Mouse (Mus musculus) heart, adult 2 months (tissue): ENCODE results near the gene Sptbn4. TPM values are rescaled to one million over a fixed set of nuclear protein-coding genes. Genes with fewer than 3 reads are reported as not detected.

Experiments used
- DNase-seq, 2 experiments: peaks; one replicate each; pipeline ENCODE4 v3.0.0; 2021
- H3K27ac ChIP-seq: fragments of 200-600 bp; 2 replicates; pipeline ENCODE4 v1.8.1; 2022
- H3K27me3 ChIP-seq: fragments of 200-500 bp; 2 replicates; pipeline ENCODE4 v1.6.1; 2012; ENCODE audit warnings: mild to moderate bottlenecking, low read length, inconsistent platforms, mixed read lengths; ENCODE audit not compliant: control insufficient read depth, insufficient read depth
- H3K36me3 ChIP-seq: fragments of 200-500 bp; 2 replicates; pipeline ENCODE4 v1.6.1; 2012; ENCODE audit warnings: low read length, inconsistent platforms; ENCODE audit not compliant: control insufficient read depth, insufficient read depth
- H3K4me1 ChIP-seq: fragments of 200-500 bp; 2 replicates; pipeline ENCODE4 v1.6.1; 2011; ENCODE audit warnings: low read length; ENCODE audit not compliant: control insufficient read depth, insufficient read depth
- H3K4me3 ChIP-seq: fragments of 200-600 bp; 2 replicates; pipeline ENCODE4 v1.8.1; 2022
- H3K79me2 ChIP-seq: fragments of 200-500 bp; replicated peaks from 2 replicates; pipeline ENCODE4 v1.6.1; 2012; ENCODE audit warnings: mild to moderate bottlenecking, inconsistent platforms, low read length, moderate library complexity, mixed read lengths; ENCODE audit not compliant: control insufficient read depth, insufficient read depth
- H3K9ac ChIP-seq: fragments of 200-500 bp; 2 replicates; pipeline ENCODE4 v1.6.1; 2012; ENCODE audit warnings: low read depth, mild to moderate bottlenecking, control low read depth, inconsistent platforms, low read length, mixed read lengths
- CTCF ChIP-seq: fragments of 200-600 bp; IDR thresholded peaks from 2 replicates; pipeline ENCODE4 v1.8.1; 2022; ENCODE audit warnings: antibody characterized with exemption, mild to moderate bottlenecking, moderate library complexity
- EP300 ChIP-seq: fragments of 200-500 bp; IDR thresholded peaks from 2 replicates; pipeline ENCODE4 v1.6.1; 2011; ENCODE audit warnings: low read depth, low read length, control low read depth; ENCODE audit not compliant: insufficient read depth
- POLR2A ChIP-seq: fragments of 200-500 bp; IDR thresholded peaks from 2 replicates; pipeline ENCODE4 v1.6.1; 2011; ENCODE audit warnings: mild to moderate bottlenecking, low read depth, low read length, control low read depth; ENCODE audit not compliant: insufficient read depth
- WGBS: fragments of 180-500 bp; shearing (Covaris S2); methylation state at CpG from one replicate; pipeline ENCODE4 v1.1.7; 2018; 5-methylcytosine and 5-hydroxymethylcytosine counted together
- intact Hi-C: fragments of 180-260 bp; cut with DNase I; formaldehyde crosslinking; loops from one replicate; pipeline ENCODE4 v1.15.1; 2025
- polyA plus RNA-seq: library from polyadenylated mRNA; depleted of rRNA; stranded (reverse); fragments of >200 nt; gene quantifications from 2 replicates; pipeline ENCODE4 v1.2.3, GENCODE M21; 2012
- total RNA-seq, 2 experiments: library from RNA; stranded (reverse); gene quantifications; 2 replicates each; pipeline ENCODE4 v1.2.3; 2021

The Sptbn4 gene
- total and polyA plus RNA-seq, 3 experiments, result 0.18 to 0.23 (median 0.20) TPM

DNA sequence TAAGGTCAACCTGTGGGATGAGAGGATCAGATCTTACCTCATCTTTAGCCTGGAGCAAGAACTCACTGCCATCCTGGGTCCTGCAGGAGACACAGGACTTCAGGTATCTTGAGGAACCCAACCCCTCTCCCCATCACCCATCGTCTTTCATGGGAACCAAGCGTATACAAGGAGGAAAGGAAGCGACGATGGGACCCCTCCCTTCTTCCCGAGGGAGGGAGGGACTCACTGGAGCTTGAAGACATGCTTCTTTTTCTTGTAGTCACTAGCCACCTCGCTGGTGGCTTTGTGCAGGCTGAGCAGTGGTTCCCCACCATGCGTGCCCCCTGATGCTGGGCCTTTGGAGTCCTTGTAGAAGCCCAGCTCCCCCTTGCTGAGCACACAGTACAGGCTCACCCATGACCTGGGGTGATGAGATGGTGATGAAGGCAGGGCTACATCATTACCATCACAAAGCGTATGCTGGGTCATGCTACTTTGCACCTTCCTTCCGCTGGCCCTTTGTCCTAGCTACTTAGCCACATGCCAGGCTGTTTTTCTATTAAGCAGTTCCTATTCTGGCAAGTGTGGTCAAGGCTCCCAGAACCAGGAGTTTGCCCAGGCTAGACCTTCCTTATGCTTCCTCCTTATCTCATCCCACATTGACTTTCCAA lies 87.7 kb downstream of the Sptbn4 start:
- TF ChIP-seq EP300, result no peak
- 83% methylated on average over 9 of the region's 9 CpGs for WGBS
- Histone ChIP-seq H3K79me2 (no peaks in the 10 kb centered on the region), H3K4me1 (peaks cover 5% of the 10 kb centered on the region), H3K9ac (no peak overlapping the region), H3K36me3 (no peaks in the 10 kb centered on the region), H3K4me3 (no peak overlapping the region), H3K27ac (no peak overlapping the region), H3K27me3 (peaks cover 10% of the 10 kb centered on the region)
- intact Hi-C loops, result loop anchor here (2.0 to 10.0 kb wide), 3 partner anchors 23 to 315 kb away; partner anchors contain the start of genes Blvrb, Ltbp4, Map3k10 and Sptbn4
- no peak for DNase-seq

DNA sequence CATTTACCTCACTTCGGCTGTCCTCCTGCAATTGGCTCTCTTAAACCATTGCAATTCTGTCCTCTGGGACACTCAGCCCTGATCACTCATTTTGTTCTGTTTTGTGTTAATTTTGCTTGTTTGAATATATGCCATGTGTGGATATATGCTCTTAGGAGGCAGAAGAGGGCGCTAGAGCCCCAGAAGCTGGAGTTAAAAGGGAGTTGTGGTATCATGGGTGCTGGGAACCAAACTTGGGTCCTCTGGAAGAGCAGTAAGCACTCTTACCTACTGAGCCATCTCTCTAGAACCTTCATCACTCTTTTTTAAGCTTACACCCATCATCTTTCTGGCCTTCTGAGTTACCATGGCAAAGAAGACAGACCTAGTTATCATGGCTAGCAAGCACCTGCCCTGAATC lies 88.3 kb downstream of the Sptbn4 start:
- no peak overlapping the region for H3K4me3 ChIP-seq
- H3K27ac ChIP-seq, result no peak overlapping the region
- no peaks in the 10 kb centered on the region for H3K79me2 ChIP-seq
- intact Hi-C loops, result loop anchor here (5.0 to 10.0 kb wide), 2 partner anchors 88 to 316 kb away; partner anchors contain the start of genes Blvrb, Map3k10 and Sptbn4
- no peaks in the 10 kb centered on the region for H3K36me3 ChIP-seq
- H3K27me3 ChIP-seq, result peaks cover 4% of the 10 kb centered on the region
- no peak overlapping the region for H3K9ac ChIP-seq
- peaks cover 5% of the 10 kb centered on the region for H3K4me1 ChIP-seq
- no peak for TF ChIP-seq CTCF
- TF ChIP-seq POLR2A, result no peak
- TF ChIP-seq EP300, result no peak
- WGBS, result 61% methylated on average over 2 of the region's 2 CpGs
- DNase-seq, result no peak

DNA sequence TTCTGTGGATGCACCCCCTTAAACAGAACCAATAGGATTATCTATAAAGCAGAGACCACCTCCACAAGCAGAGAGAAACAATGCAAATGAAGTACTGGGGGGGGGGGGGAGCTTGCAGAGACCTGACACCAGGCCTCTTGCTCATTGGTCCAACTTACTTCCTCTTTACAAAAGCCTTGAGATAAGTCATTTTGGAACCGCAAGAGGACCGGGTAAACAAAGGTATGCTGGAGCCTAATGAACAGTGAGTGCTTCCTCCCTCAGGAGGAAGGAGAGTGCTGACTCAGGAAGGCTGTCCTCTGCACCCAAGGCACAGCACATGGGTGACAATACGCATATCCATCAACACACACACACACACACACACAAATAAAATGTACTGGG lies 89.9 kb downstream of the Sptbn4 start:
- Histone ChIP-seq H3K4me3 (no peak overlapping the region), H3K36me3 (no peaks in the 10 kb centered on the region), H3K27ac (no peak overlapping the region; the same call in 1 of the 2 replicates), H3K79me2 (no peaks in the 10 kb centered on the region), H3K27me3 (no peaks in the 10 kb centered on the region), H3K4me1 (peaks cover 5% of the 10 kb centered on the region), H3K9ac (no peak overlapping the region)
- no peak for DNase-seq
- intact Hi-C loops, result loop anchor here (5.0 to 10.0 kb wide), 2 partner anchors 90 to 317 kb away; partner anchors contain the start of genes Blvrb, Map3k10 and Sptbn4
- TF ChIP-seq POLR2A, result no peak
- TF ChIP-seq EP300, result no peak
- TF ChIP-seq CTCF, result no peak
- WGBS, result 28% methylated on average over 3 of the region's 3 CpGs

DNA sequence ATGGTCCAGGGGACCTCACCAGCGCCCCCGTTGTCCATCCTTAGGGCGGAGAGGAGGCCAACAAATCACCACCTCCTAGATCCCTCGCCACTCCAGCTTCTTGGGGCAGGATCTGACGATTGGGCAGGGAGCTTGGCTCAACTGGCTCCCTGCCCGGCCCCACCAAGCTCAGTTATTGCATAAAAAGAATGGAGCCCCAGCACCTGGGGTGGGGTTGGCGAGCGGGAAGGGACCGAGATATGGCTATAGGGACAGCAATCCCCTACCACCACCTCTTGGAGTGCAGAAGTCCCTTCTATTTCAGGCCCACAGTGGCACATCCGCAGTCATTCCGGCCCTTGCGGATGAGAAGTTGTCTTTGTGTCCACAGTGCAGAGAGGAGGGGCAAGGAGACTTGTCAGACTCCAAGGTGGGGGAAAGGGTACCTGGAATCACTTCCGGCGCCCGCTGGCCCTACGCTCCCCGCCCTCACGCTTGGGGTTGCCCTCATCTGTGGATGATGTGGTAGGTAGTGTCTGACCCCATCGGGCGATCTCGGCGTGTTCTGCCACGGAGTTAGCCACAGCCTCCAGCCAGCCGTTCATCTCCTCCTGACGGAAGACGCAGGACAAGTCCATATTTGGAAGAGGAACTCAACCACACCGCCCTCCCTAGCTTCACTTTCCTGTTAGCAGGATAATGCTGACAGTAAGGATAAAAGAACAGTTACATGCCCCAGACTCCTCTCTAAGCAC lies 90.5 kb downstream of the Sptbn4 start, which contains the start of gene Gm20479:
Gm20479 (minus strand) TSS at position 559 of the 734 bp plus-strand sequence.
- Histone ChIP-seq H3K4me1 (peaks cover 5% of the 10 kb centered on the region), H3K79me2 (no peaks in the 10 kb centered on the region), H3K36me3 (no peaks in the 10 kb centered on the region), H3K4me3 (peak within 1 kb of the TSS; percentile 73), H3K9ac (peak within 1 kb of the TSS; percentile 27), H3K27me3 (no peaks in the 10 kb centered on the region), H3K27ac (peak within 1 kb of the TSS; percentile 56)
- peak; percentile 46 to 54 for DNase-seq
- intact Hi-C loops, result loop anchor here (5.0 to 10.0 kb wide), 2 partner anchors 90 to 318 kb away; partner anchors contain the start of genes Blvrb, Map3k10 and Sptbn4
- WGBS, result 4% methylated on average over 27 of the region's 27 CpGs
- TF ChIP-seq CTCF (no peak), POLR2A (peak; percentile 48; the same call in 1 of the 2 replicates), EP300 (no peak)

DNA sequence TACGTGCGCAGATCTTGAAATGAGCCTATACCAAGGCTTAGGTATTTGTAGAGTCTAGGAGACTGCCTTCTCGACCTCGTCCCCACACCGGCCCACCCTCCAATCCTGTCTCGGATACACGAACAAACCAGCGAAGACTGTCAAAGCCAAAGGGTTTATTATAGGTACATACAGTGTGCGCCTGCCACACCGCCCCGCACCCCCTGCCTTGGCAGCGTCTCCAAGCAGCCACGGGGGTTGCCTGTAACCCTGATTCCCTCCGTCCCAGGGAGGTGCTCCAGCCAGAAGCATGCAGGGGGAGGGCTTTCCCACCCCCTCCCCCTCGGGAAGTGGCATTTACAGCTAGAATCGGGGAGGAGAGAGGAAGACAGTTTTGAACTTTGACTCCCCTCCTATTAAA lies 91.2 kb downstream of the Sptbn4 start:
- 2% methylated on average over 16 of the region's 16 CpGs for WGBS
- no peaks in the 10 kb centered on the region for H3K36me3 ChIP-seq
- peaks cover 5% of the 10 kb centered on the region for H3K4me1 ChIP-seq
- H3K9ac ChIP-seq, result peak overlapping the region; percentile 27
- intact Hi-C loops, result loop anchor here (5.0 to 10.0 kb wide), 2 partner anchors 91 to 319 kb away; partner anchors contain the start of genes Blvrb, Map3k10 and Sptbn4
- H3K27ac ChIP-seq, result peak overlapping the region; percentile 56
- no peaks in the 10 kb centered on the region for H3K27me3 ChIP-seq
- DNase-seq, result peak; percentile 45 to 60
- H3K4me3 ChIP-seq, result peak overlapping the region; percentile 73
- H3K79me2 ChIP-seq, result no peaks in the 10 kb centered on the region
- no peak for TF ChIP-seq CTCF
- TF ChIP-seq POLR2A, result no peak
- TF ChIP-seq EP300, result no peak
